Mouse (Mus musculus) forebrain, embryonic 11.5 days (tissue): Measurements from ENCODE around the gene Hddc2. TPM values are rescaled to one million over a fixed set of nuclear protein-coding genes. Genes with fewer than 3 reads are reported as not detected.

ENCODE experiments used
- ATAC-seq: fragments of 200-750 bp; cut with Nextera tagmentation; replicated peaks from 2 replicates; pipeline ENCODE4 v1.8.0; 2017; ENCODE audit warnings: moderate TSS enrichment; ENCODE audit not compliant: low FRiP score
- DNase-seq: peaks from one replicate; pipeline ENCODE4 v3.0.0-alpha.2; 2017; ENCODE audit warnings: low spot score
- H3K27ac ChIP-seq: fragments of 300-500 bp; sonication (generic); 2 replicates; pipeline ENCODE4 v1.5.1; 2014; ENCODE audit warnings: low read depth, low read length
- H3K27me3 ChIP-seq: fragments of 300-500 bp; sonication (generic); 2 replicates; pipeline ENCODE4 v1.6.1; 2014; ENCODE audit warnings: mild to moderate bottlenecking, low read length, mixed read lengths; ENCODE audit not compliant: control insufficient read depth, insufficient read depth
- H3K36me3 ChIP-seq: fragments of 300-500 bp; sonication (generic); 2 replicates; pipeline ENCODE4 v1.6.1; 2014; ENCODE audit warnings: mild to moderate bottlenecking, low read length, moderate library complexity, mixed read lengths; ENCODE audit not compliant: control insufficient read depth, insufficient read depth
- H3K4me1 ChIP-seq: fragments of 300-500 bp; sonication (generic); replicated peaks from 2 replicates; pipeline ENCODE4 v1.6.1; 2014; ENCODE audit warnings: low read length, mixed read lengths; ENCODE audit not compliant: control insufficient read depth, insufficient read depth
- H3K4me2 ChIP-seq: fragments of 300-500 bp; sonication (generic); 2 replicates; pipeline ENCODE4 v1.6.1; 2014; ENCODE audit warnings: low read depth, mild to moderate bottlenecking, low read length, moderate library complexity, mixed read lengths; ENCODE audit not compliant: severe bottlenecking
- H3K4me3 ChIP-seq: fragments of 300-500 bp; sonication (generic); 2 replicates; pipeline ENCODE4 v1.5.1; 2014; ENCODE audit warnings: low read depth, low read length
- H3K9ac ChIP-seq: fragments of 300-500 bp; sonication (generic); 2 replicates; pipeline ENCODE4 v1.6.1; 2014; ENCODE audit warnings: low read length
- H3K9me3 ChIP-seq: fragments of 300-500 bp; sonication (generic); 2 replicates; pipeline ENCODE4 v1.6.1; 2016; ENCODE audit warnings: low read length, mixed read lengths; ENCODE audit not compliant: control insufficient read depth
- WGBS: fragments of 180-500 bp; shearing (Covaris S2); extraction: QIAGEN DNeasy Blood & Tissue Kit; methylation state at CpG from one replicate; pipeline ENCODE4 v1.1.7; 2014; 5-methylcytosine and 5-hydroxymethylcytosine counted together
- polyA plus RNA-seq: library from polyadenylated mRNA; unstranded; fragments of >200 nt; fragmentation: Nextera tagmentation; extraction: Ambion mirVana; gene quantifications from 2 replicates; pipeline ENCODE4 v1.2.1, GENCODE M21; 2014

The Hddc2 gene
- polyA plus RNA-seq, 1 experiment from 2014 or later = 69.4 TPM

DNA sequence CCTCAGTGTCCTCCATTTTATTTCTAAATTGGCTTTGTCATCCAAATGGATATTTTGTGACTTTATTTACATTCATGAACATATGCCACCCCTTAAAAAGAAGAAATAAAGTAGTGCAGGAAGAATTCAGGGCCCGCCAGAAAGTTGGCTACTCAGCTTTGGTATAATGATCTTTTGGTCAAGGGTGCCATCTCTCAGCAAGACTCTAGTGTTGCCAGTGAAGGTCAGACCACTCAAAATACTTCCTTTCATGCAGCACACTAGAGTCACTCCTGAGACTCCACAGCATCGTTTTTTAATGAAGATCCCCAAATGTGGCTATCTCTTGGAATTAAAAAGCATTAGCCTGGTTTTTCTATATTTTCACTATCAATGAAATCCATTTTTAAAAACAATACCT, 14.9 kb upstream of the Hddc2 start:
- ATAC-seq (no peak), DNase-seq (no peak)
- no peaks in the 10 kb centered on the region for H3K36me3 ChIP-seq
- 47% methylated on average over 2 of the region's 2 CpGs for WGBS
- H3K9me3 ChIP-seq = no peaks in the 10 kb centered on the region
- no peaks in the 10 kb centered on the region for H3K27me3 ChIP-seq
- H3K9ac ChIP-seq = no peak overlapping the region
- H3K4me3 ChIP-seq = no peak overlapping the region
- no peaks in the 10 kb centered on the region for H3K4me1 ChIP-seq
- H3K4me2 ChIP-seq = no peak overlapping the region
- no peak overlapping the region for H3K27ac ChIP-seq

DNA sequence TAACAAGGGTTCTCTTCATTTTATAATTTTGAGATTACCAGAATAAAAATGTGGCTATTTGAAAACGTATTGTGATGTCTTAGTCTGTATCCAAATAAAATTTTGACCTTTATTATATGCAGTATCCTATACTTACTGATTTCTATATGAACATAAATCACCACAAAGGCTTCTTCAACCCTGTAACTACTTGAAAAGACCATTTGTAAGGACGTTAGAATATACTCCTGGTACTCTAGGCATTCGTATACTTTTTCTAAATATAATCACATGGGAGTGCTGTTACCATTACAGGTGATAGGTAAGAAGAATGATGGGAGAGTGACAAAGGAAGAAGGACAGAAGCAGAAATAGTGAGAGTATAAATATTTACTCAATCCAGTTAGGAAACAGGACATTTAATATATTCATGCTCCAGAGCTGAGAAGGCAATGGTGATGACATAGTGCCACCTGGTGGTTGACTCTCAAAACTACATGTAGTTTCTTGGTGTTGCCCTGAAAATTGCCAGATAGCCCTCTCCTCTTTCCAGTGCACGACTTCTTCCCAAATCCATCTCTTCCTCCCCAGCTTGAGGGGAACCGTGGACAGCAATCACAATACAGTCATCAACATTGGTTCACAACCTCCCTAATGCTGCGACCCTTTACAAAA, 14.1 kb upstream of the Hddc2 start:
- ATAC-seq (peak; percentile 81), DNase-seq (peak; percentile 68)
- Histone ChIP-seq H3K36me3 (no peaks in the 10 kb centered on the region), H3K27me3 (no peaks in the 10 kb centered on the region), H3K4me3 (no peak overlapping the region), H3K27ac (no peak overlapping the region), H3K9ac (no peak overlapping the region), H3K4me2 (no peak overlapping the region), H3K4me1 (no peaks in the 10 kb centered on the region), H3K9me3 (no peaks in the 10 kb centered on the region)
- 41% methylated on average over 6 of the region's 6 CpGs for WGBS

DNA sequence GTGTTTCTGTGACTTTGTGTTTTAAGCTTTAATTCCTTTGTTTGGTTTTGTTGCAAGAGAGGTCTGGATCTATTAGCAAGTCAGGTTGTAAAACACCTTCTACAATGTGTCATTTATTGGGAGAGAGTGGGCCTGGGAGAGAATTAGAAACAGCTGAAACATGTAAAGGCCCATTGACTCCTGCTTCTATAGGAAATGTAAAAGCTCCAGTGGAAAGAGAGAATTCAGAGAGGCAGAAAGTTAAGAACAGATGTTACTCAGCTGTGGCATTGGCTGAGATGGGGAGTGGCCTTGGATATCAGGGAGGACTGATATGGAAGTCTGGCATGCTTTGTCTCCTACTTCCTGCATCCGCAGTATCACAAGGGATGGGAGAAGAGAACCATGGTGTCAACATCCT, 12.9 kb upstream of the Hddc2 start:
- no peak for DNase-seq
- WGBS = 77% methylated on average over 1 of the region's 1 CpGs
- Histone ChIP-seq H3K27me3 (no peaks in the 10 kb centered on the region), H3K9ac (no peak overlapping the region), H3K36me3 (no peaks in the 10 kb centered on the region), H3K4me3 (no peak overlapping the region), H3K4me1 (no peaks in the 10 kb centered on the region), H3K27ac (no peak overlapping the region), H3K9me3 (no peaks in the 10 kb centered on the region), H3K4me2 (no peak overlapping the region)
- no peak for ATAC-seq

DNA sequence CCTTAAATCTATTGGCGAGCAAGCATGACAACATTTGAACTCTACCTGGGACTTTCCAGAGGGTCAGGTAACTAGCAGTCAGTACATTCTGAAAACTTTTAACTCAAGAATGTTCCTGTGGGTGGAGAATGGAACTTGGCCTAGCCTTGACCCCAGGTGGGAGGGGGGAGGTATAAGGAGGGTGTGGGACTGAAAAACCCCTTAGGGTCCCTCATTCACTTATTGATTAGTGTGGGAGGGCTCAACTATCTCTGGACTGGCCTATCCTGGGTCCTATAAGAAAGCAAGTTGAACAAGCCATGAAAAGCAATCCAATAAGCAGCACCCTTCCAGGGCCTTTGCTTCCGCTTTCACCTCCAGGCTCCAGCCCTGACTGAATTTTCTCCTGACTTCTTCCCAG, 9.7 kb upstream of the Hddc2 start:
- Histone ChIP-seq H3K9me3 (no peaks in the 10 kb centered on the region), H3K4me2 (no peak overlapping the region), H3K27ac (no peak overlapping the region), H3K4me3 (no peak overlapping the region), H3K36me3 (no peaks in the 10 kb centered on the region), H3K4me1 (no peaks in the 10 kb centered on the region), H3K27me3 (no peaks in the 10 kb centered on the region), H3K9ac (no peak overlapping the region)
- no peak for DNase-seq
- ATAC-seq = no peak
- 90% methylated on average over 2 of the region's 2 CpGs for WGBS

DNA sequence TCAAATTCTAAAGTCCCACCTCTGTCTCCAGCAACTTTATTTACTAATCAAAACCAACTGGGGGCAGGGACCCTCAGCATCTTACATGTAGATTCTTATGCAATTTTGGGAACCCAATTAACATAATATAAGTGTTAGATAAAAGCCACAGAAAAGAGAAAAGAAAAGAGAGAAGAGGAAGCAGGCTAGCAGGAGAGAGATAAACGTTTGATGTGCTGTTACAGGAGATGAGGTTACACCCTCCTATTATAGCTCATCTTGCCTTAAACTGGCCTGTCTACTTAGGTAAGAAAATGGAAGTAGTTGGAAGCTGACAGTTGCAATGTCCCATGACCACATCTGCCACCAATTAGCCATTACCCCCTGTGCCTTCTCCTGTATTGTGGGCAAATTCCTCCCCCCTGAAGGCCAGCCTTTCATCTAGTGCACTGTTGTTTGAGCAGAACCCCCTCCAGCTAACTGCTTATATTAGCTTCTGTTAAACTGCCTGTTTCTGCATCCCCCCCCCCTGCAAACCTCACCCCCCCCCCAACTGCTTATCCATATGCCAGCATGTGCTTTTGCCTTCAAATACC, 6.1 kb upstream of the Hddc2 start:
- Histone ChIP-seq H3K9ac (no peak overlapping the region), H3K27ac (no peak overlapping the region), H3K36me3 (no peaks in the 10 kb centered on the region), H3K27me3 (no peaks in the 10 kb centered on the region), H3K9me3 (no peaks in the 10 kb centered on the region), H3K4me3 (no peak overlapping the region), H3K4me1 (no peaks in the 10 kb centered on the region), H3K4me2 (no peak overlapping the region)
- 30% methylated on average over 1 of the region's 1 CpGs for WGBS
- ATAC-seq = no peak
- no peak for DNase-seq

DNA sequence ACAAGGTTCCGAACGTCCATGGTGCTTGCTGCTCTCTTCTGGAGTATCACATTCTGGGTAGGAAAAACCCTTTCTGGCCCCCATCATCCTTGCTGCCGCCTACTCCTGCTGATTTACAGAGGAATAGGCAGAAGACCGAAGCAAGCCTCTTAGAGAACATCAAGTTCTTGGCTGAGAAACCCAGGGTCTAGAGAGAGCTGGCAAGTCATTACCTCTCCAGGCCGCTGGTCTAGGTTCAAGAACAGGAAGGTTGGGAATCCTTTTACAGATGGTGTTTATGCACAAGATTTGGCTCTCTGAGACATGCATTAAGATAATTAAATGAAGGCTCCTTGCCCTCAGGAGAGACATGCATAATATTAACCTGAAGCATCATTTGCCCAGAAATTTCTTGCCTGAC, 5.3 kb downstream of the Hddc2 start:
- WGBS = 84% methylated on average over 5 of the region's 5 CpGs

DNA sequence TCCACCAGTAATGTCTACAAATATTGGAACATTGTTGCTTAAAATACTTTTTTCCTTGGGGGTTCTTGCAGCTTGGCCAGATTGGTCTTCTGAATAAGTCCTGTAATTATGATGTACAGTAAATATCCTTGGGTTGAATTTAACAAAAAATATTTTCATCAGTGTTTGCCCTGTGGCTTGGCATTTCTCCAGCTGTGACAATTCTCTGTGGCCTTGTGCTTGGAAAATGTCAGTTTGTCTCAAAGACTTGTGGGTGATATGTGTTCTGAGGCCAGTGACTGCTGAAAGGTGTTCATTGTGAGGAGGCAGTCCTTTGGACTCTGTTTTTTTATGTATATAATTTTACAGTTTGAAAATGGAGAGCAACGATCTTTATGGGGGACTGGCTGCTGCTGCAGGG, 16.3 kb downstream of the Hddc2 start:
- no peaks in the 10 kb centered on the region for H3K36me3 ChIP-seq
- H3K4me3 ChIP-seq = no peak overlapping the region
- no peak overlapping the region for H3K27ac ChIP-seq
- ATAC-seq (no peak), DNase-seq (no peak)
- no peaks in the 10 kb centered on the region for H3K9me3 ChIP-seq
- 90% methylated on average over 1 of the region's 1 CpGs for WGBS
- no peaks in the 10 kb centered on the region for H3K27me3 ChIP-seq
- H3K9ac ChIP-seq = no peak overlapping the region
- H3K4me1 ChIP-seq = no peaks in the 10 kb centered on the region
- no peak overlapping the region for H3K4me2 ChIP-seq

More for the DNA sequence above, 5.3 kb downstream of the Hddc2 start:
- no peak overlapping the region for H3K27ac ChIP-seq
- no peak overlapping the region for H3K9ac ChIP-seq
- no peaks in the 10 kb centered on the region for H3K36me3 ChIP-seq
- ATAC-seq (no peak), DNase-seq (no peak)
- no peaks in the 10 kb centered on the region for H3K27me3 ChIP-seq
- H3K4me3 ChIP-seq = no peak overlapping the region
- no peak overlapping the region for H3K4me2 ChIP-seq
- no peaks in the 10 kb centered on the region for H3K4me1 ChIP-seq
- H3K9me3 ChIP-seq = no peaks in the 10 kb centered on the region

DNA sequence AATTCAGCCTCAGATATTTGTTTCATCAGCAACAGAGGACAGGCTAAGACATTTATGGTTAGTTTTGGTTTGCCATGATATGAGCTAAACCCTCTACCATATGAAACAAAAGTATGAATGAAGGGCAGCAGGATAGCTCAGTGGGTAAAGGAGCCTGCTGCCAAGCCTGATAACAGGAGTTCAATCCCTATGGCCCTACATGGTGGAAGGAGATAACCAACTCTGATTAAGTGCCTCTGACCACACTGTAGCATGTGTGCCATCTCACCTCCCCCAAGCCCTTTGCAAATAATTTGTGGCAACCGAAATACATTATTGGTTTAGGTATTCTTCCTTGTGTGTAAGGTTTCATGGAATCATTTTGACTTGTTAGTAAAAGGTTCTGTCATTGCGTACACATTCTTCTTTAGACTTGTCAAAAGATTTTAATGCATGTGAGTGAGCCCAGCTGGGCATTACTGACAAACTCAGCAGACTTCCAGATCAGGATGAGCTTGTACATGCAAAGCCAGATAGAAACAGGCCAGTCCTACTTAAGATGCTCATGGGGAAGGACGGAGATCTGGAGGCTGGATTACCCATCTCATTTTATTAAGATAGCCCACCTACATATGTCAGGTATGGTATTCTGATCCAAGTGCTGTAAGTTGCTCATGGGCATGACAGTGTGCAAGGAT, 17.2 kb downstream of the Hddc2 start:
- 93% methylated on average over 3 of the region's 3 CpGs for WGBS

More for the DNA sequence above, 17.2 kb downstream of the Hddc2 start:
- ATAC-seq (no peak), DNase-seq (no peak)
- no peaks in the 10 kb centered on the region for H3K36me3 ChIP-seq
- H3K4me1 ChIP-seq = no peaks in the 10 kb centered on the region
- H3K9ac ChIP-seq = no peak overlapping the region
- H3K4me3 ChIP-seq = no peak overlapping the region
- no peak overlapping the region for H3K27ac ChIP-seq
- H3K27me3 ChIP-seq = no peaks in the 10 kb centered on the region
- H3K4me2 ChIP-seq = no peak overlapping the region
- H3K9me3 ChIP-seq = no peaks in the 10 kb centered on the region
